Mouse (Mus musculus) heart, postnatal 10 days (tissue): ENCODE measurements around the gene Olfr156. TPM values are rescaled to one million over a fixed set of nuclear protein-coding genes. Genes with fewer than 3 reads are reported as not detected.
"Not testable (repeated sequence)": the region's sequence is repeated elsewhere in the genome, so short reads cannot be mapped to it uniquely, and the experiment has no call there.

ENCODE experiments used
- DNase-seq, 2 experiments: peaks; one replicate each; pipeline ENCODE4 v3.0.0; 2021
- intact Hi-C: fragments of 180-260 bp; cut with DNase I; formaldehyde crosslinking; loops from one replicate; pipeline ENCODE4 v1.15.1; 2025
- total RNA-seq, 2 experiments: library from RNA; stranded (reverse); gene quantifications; 2 replicates each; pipeline ENCODE4 v1.2.3; 2021

Olfr156 gene
- total RNA-seq: not detected

GRCm38 (mm10) chr4:43823845-43824337 lies at the start of gene Olfr156:
Olfr156 (minus strand) TSS chr4:43823895.
- intact Hi-C loops: loop anchor here (1.0 kb wide), 1 partner anchor 37 kb away; no protein-coding TSS in a partner anchor
- peak; percentile 24 to 37 for DNase-seq

GRCm38 (mm10) chr4:43869821-43870220 lies 46.1 kb upstream of the Olfr156 start:
- no peak for DNase-seq
- intact Hi-C loops: loop anchor here (10.0 kb wide), 1 partner anchor 245 kb away; no protein-coding TSS in a partner anchor

- no peak for DNase-seq
- intact Hi-C loops: loop anchor here (10.0 kb wide), 1 partner anchor 238 kb away; no protein-coding TSS in a partner anchor
These were observed 39.6 kb upstream of the Olfr156 start for GRCm38 (mm10) chr4:43863298-43863697.

- DNase-seq: peak; percentile 71 to 82
- intact Hi-C loops: loop anchor here (1.0 to 10.0 kb wide), 4 partner anchors 37 to 236 kb away; no protein-coding TSS in a partner anchor
These were observed 37.2 kb upstream of the Olfr156 start for GRCm38 (mm10) chr4:43860744-43861519.

GRCm38 (mm10) chr4:43859886-43860285 lies 36.2 kb upstream of the Olfr156 start:
- intact Hi-C loops: loop anchor here (10.0 kb wide), 1 partner anchor 235 kb away; no protein-coding TSS in a partner anchor
- no peak for DNase-seq

GRCm38 (mm10) chr4:43854101-43854500 lies 30.4 kb upstream of the Olfr156 start:
- intact Hi-C loops: no loop called here
- no peak for DNase-seq

GRCm38 (mm10) chr4:43851265-43851664 lies 27.6 kb upstream of the Olfr156 start, which contains the start of gene Olfr155:
Olfr155 (plus strand) TSS chr4:43851565.
- DNase-seq: no peak
- intact Hi-C loops: no loop called here

GRCm38 (mm10) chr4:43840101-43840500 lies 16.4 kb upstream of the Olfr156 start, which contains the start of gene Olfr157:
Olfr157 (minus strand) TSS chr4:43840201.
- no peak for DNase-seq
- intact Hi-C loops: no loop called here

- DNase-seq: no peak
- intact Hi-C loops: no loop called here
These were observed 14.6 kb upstream of the Olfr156 start for GRCm38 (mm10) chr4:43838326-43838725.

- intact Hi-C loops: no loop called here
These were observed 11.1 kb upstream of the Olfr156 start for GRCm38 (mm10) chr4:43834749-43835148.

GRCm38 (mm10) chr4:43833752-43834151 lies 10.1 kb upstream of the Olfr156 start:
- intact Hi-C loops: no loop called here
- no peak for DNase-seq

More at GRCm38 (mm10) chr4:43834749-43835148, 11.1 kb upstream of the Olfr156 start:
- DNase-seq: no peak

- no peak for DNase-seq
- intact Hi-C loops: no loop called here
These were observed 8.3 kb upstream of the Olfr156 start for GRCm38 (mm10) chr4:43832031-43832430.

- intact Hi-C loops: no loop called here
These were observed 5.1 kb upstream of the Olfr156 start for GRCm38 (mm10) chr4:43828806-43829205.

GRCm38 (mm10) chr4:43822896-43823550 lies 672 bp downstream of the Olfr156 start:
- no peak for DNase-seq
- intact Hi-C loops: no loop called here

More at GRCm38 (mm10) chr4:43828806-43829205, 5.1 kb upstream of the Olfr156 start:
- DNase-seq: no peak

GRCm38 (mm10) chr4:43798936-43799335 lies 24.8 kb downstream of the Olfr156 start:
- no peak for DNase-seq
- intact Hi-C loops: no loop called here

- intact Hi-C loops, DNase-seq: not testable (repeated sequence)
These were observed 27.9 kb downstream of the Olfr156 start for GRCm38 (mm10) chr4:43795844-43796243.

- DNase-seq: no peak
- intact Hi-C loops: no loop called here
These were observed 28.4 kb downstream of the Olfr156 start for GRCm38 (mm10) chr4:43795296-43795695.

GRCm38 (mm10) chr4:43772304-43772703 lies 51.4 kb downstream of the Olfr156 start:
- peak in 1 of 2 experiments; percentile 30 for DNase-seq
- intact Hi-C loops: no loop called here

GRCm38 (mm10) chr4:43771626-43772025 lies 52.1 kb downstream of the Olfr156 start:
- intact Hi-C loops: no loop called here
- peak; percentile 7 to 26 for DNase-seq

- no peak for DNase-seq
- intact Hi-C loops: no loop called here
These were observed 52.8 kb downstream of the Olfr156 start, which contains the start of gene Olfr159 for GRCm38 (mm10) chr4:43770909-43771308. Olfr159 (minus strand) TSS chr4:43771009.
